Mouse (Mus musculus): ENCODE measurements around the gene Rab9. TPM values are rescaled to one million over a fixed set of nuclear protein-coding genes. Genes with fewer than 3 reads are reported as not detected.
"Not testable (repeated sequence)": the region's sequence is repeated elsewhere in the genome, so short reads cannot be mapped to it uniquely, and the experiment has no call there.

Gene Rab9
- polyA plus RNA-seq, 1 experiment: 16.3 TPM

DNA sequence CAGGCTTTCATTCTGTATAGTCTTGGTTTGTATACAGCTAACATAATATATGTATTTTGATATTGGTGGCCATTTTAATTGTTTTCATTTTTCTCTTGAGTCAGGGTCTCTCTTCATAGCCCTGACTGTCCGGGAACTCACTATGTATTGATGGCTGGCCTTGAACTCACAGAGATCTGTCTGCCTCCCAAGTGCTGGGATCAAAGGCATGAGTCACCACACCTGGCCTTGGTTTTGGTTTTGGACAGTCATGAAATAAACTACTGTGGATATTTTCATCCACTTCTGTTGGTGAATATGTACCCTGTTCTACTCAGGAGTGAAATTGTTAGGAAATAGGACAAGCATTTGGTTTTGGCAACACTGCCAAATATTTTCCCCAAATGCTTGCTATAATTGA lies 37.0 kb upstream of the Rab9 start:
- H3K79me3 ChIP-seq (ENCODE audit: low read depth): no peaks in the 10 kb centered on the region
- no peaks in the 10 kb centered on the region for H3K79me2 ChIP-seq (ENCODE audit: control insufficient read depth, insufficient read depth)
- TF ChIP-seq CEBPB (IDR thresholded peaks at IDR 0.05; ENCODE audit: low read depth): no peak
- H3K36me3 ChIP-seq (ENCODE audit: control insufficient read depth, insufficient read depth): no peaks in the 10 kb centered on the region
- no peak overlapping the region for H3K4me3 ChIP-seq (ENCODE audit: insufficient read depth, poor library complexity, severe bottlenecking)
- H3ac ChIP-seq (ENCODE audit: control insufficient read depth, insufficient read length, low read depth): no peak overlapping the region
- H3K27me3 ChIP-seq (ENCODE audit: control insufficient read depth, insufficient read depth, insufficient read length): no peaks in the 10 kb centered on the region

GRCm38 (mm10) chrX:166515923-166516322 lies 36.3 kb upstream of the Rab9 start:
- H3ac ChIP-seq (ENCODE audit: control insufficient read depth, insufficient read length, low read depth): no peak overlapping the region
- TF ChIP-seq CTCF (IDR thresholded peaks at IDR 0.05; ENCODE audit: control insufficient read depth, insufficient read depth, insufficient read length): no peak
- no peak for TF ChIP-seq FOSL1 (IDR thresholded peaks at IDR 0.05; ENCODE audit: insufficient read depth, low read length, poor library complexity, severe bottlenecking)
- no peak for TF ChIP-seq MAX (IDR thresholded peaks at IDR 0.05)
- TF ChIP-seq CEBPB (IDR thresholded peaks at IDR 0.05; ENCODE audit: low read depth): no peak
- TF ChIP-seq MYOG (IDR thresholded peaks at IDR 0.05; ENCODE audit: control insufficient read depth, extremely low read depth, insufficient read length): no peak
- no peak for TF ChIP-seq USF1 (IDR thresholded peaks at IDR 0.05; ENCODE audit: low read depth)
- no peak for TF ChIP-seq MYOD1 (IDR thresholded peaks at IDR 0.05; ENCODE audit: control insufficient read depth, insufficient read length, low read depth)
- no peaks in the 10 kb centered on the region for H3K27me3 ChIP-seq (ENCODE audit: control insufficient read depth, insufficient read depth, insufficient read length)

GRCm38 (mm10) chrX:166514035-166514434 lies 34.4 kb upstream of the Rab9 start:
- H3K4me3 ChIP-seq (ENCODE audit: insufficient read depth, poor library complexity, severe bottlenecking); H3K79me3 ChIP-seq (ENCODE audit: low read depth); H3ac ChIP-seq (ENCODE audit: control insufficient read depth, insufficient read length, low read depth); H3K27me3 ChIP-seq (ENCODE audit: control insufficient read depth, insufficient read depth, insufficient read length); H3K79me2 ChIP-seq (ENCODE audit: control insufficient read depth, insufficient read depth); H3K36me3 ChIP-seq (ENCODE audit: control insufficient read depth, insufficient read depth): not testable (repeated sequence)

More at GRCm38 (mm10) chrX:166515923-166516322, 36.3 kb upstream of the Rab9 start:
- H3K36me3 ChIP-seq (ENCODE audit: control insufficient read depth, insufficient read depth): no peaks in the 10 kb centered on the region
- H3K79me2 ChIP-seq (ENCODE audit: control insufficient read depth, insufficient read depth): no peaks in the 10 kb centered on the region
- H3K4me3 ChIP-seq (ENCODE audit: insufficient read depth, poor library complexity, severe bottlenecking): no peak overlapping the region
- H3K79me3 ChIP-seq (ENCODE audit: low read depth): no peaks in the 10 kb centered on the region

DNA sequence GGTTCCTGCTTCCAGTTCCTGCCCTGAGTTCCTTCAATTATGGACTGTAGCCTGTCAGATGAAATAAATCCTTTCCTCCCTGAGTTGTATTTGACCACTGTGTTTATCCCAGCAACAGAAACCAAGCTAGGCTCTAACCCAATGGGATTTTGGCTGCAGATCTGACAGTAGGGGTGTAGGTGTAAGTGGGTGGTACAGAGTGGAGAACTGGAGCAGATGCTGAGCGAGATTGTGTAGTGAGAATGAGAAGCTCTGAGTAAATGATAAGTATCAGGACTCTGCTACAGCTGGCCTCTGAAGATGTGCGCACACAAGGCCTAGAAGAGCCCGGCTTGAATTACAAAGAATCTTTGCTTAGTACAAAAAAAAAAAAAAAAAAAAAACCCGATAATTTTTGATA lies 32.4 kb upstream of the Rab9 start:
- Histone ChIP-seq H3K27me3 (ENCODE audit: control insufficient read depth, insufficient read depth, insufficient read length) (no peaks in the 10 kb centered on the region), H3K79me3 (ENCODE audit: low read depth) (no peaks in the 10 kb centered on the region)

DNA sequence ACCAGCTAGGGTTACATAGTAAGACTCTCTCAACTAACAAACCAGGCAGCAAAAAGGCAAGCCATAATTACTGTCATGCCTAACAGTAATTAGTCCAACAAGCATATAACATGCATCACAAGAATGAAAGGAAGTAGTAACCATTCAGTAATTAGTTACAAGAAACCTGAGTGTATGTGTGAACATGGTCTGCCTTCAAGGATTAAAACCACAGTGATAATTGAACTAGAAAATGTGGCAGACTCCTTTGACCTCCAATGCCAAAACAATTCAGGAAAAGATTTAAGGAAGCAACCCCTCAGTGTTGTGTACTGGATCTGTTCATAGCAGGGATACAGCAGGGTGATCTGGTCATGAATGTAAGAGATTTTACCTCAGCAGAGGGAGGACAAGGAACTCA lies 31.4 kb upstream of the Rab9 start:
- TF ChIP-seq MYOD1 (IDR thresholded peaks at IDR 0.05; ENCODE audit: control insufficient read depth, insufficient read length, low read depth) (no peak), MAX (IDR thresholded peaks at IDR 0.05) (no peak), MYOG (IDR thresholded peaks at IDR 0.05; ENCODE audit: control insufficient read depth, extremely low read depth, insufficient read length) (no peak), USF1 (IDR thresholded peaks at IDR 0.05; ENCODE audit: low read depth) (no peak)
- Histone ChIP-seq H3K36me3 (ENCODE audit: control insufficient read depth, insufficient read depth) (no peaks in the 10 kb centered on the region), H3K79me3 (ENCODE audit: low read depth) (no peaks in the 10 kb centered on the region), H3K79me2 (ENCODE audit: control insufficient read depth, insufficient read depth) (no peaks in the 10 kb centered on the region), H3K27me3 (ENCODE audit: control insufficient read depth, insufficient read depth, insufficient read length) (no peaks in the 10 kb centered on the region), H3K4me3 (ENCODE audit: insufficient read depth, poor library complexity, severe bottlenecking) (peak overlapping the region; percentile 23), H3ac (ENCODE audit: control insufficient read depth, insufficient read length, low read depth) (no peak overlapping the region)

More for the DNA sequence above, 32.4 kb upstream of the Rab9 start:
- Histone ChIP-seq H3K36me3 (ENCODE audit: control insufficient read depth, insufficient read depth) (no peaks in the 10 kb centered on the region), H3ac (ENCODE audit: control insufficient read depth, insufficient read length, low read depth) (no peak overlapping the region), H3K4me3 (ENCODE audit: insufficient read depth, poor library complexity, severe bottlenecking) (no peak overlapping the region), H3K79me2 (ENCODE audit: control insufficient read depth, insufficient read depth) (no peaks in the 10 kb centered on the region)
- no peak for TF ChIP-seq MYOG (IDR thresholded peaks at IDR 0.05; ENCODE audit: control insufficient read depth, extremely low read depth, insufficient read length)
- no peak for TF ChIP-seq CTCF (IDR thresholded peaks at IDR 0.05; ENCODE audit: control insufficient read depth, insufficient read depth, insufficient read length)
- TF ChIP-seq FOSL1 (IDR thresholded peaks at IDR 0.05; ENCODE audit: insufficient read depth, low read length, poor library complexity, severe bottlenecking): no peak

DNA sequence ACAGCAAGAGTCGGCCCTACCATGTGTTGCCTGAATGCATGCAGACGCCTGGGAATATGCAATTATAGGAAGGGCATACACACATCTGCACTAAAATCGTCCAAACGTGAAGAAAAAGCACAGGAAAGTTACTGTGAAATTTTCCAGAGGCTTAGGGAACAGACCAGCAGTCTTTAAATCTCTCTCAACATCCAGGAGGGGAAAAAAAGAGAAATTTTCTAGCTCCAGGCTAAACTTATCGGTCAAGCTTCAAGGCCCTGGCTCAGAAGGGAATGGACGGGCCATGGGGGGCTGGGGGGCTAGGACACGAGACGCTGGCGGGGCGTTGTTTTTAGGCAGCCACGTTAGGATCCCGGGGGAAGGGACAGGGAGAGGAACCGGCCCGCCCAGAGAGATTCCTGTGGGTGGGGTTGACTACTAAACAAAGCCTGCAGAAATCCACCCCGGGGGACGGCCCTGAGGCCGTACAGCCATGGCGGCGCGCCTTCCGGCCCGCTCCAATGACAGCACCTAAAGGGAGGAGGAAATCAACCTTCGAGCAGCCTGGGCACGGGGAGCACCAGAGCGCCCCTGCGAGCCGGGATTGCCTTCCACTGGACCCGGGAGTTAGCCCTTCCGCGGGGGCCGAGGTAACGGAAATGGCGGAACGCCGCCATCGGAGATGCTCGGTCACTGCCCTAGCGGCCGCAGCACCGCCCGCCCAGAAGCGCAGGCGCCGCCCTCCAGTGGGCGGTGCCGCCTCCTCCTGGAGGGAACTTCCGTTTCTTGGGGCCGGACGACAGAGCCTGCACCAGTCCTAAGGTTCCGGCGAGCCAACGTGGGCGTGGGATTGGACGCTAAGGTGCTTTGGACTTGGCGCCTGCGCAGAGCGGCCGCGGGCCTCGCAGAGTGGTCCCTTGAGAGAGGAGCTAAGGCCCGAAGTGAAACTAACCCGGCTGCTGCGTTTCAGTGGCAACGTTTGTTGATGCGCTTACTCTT lies 30.4 kb upstream of the Rab9 start:
- Histone ChIP-seq H3K79me2 (ENCODE audit: control insufficient read depth, insufficient read depth) (no peaks in the 10 kb centered on the region), H3K4me3 (ENCODE audit: insufficient read depth, poor library complexity, severe bottlenecking) (peak overlapping the region; percentile 32), H3ac (ENCODE audit: control insufficient read depth, insufficient read length, low read depth) (peak overlapping the region; percentile 95), H3K27me3 (ENCODE audit: control insufficient read depth, insufficient read depth, insufficient read length) (no peaks in the 10 kb centered on the region), H3K79me3 (ENCODE audit: low read depth) (no peaks in the 10 kb centered on the region), H3K36me3 (ENCODE audit: control insufficient read depth, insufficient read depth) (no peaks in the 10 kb centered on the region)
- TF ChIP-seq USF1 (IDR thresholded peaks at IDR 0.05; ENCODE audit: low read depth) (no peak), CTCF (IDR thresholded peaks at IDR 0.05; ENCODE audit: control insufficient read depth, insufficient read depth, insufficient read length) (no peak), FOSL1 (IDR thresholded peaks at IDR 0.05; ENCODE audit: insufficient read depth, low read length, poor library complexity, severe bottlenecking) (no peak), CEBPB (IDR thresholded peaks at IDR 0.05; ENCODE audit: low read depth) (no peak), MYOD1 (IDR thresholded peaks at IDR 0.05; ENCODE audit: control insufficient read depth, insufficient read length, low read depth) (no peak), MAX (IDR thresholded peaks at IDR 0.05) (no peak)
